Mouse (Mus musculus): ENCODE data around the gene Traf2.

- TF ChIP-seq CTCF (IDR thresholded peaks at IDR 0.05) (no peak), EP300 (IDR thresholded peaks at IDR 0.05; ENCODE audit: insufficient read depth, low read depth, low read length) (peak; percentile 90)
Measured at GRCm38 (mm10) chr2:25469969-25470368, 76.8 kb downstream of the Traf2 start, which contains the start of gene Ptgds.
